Mouse (Mus musculus) cerebellum, postnatal 10 days (tissue): ENCODE results near the gene Sdk2.

Source experiments
- DNase-seq, 2 experiments: peaks; one replicate each; pipeline ENCODE4 v3.0.0; 2021; ENCODE audit warnings: mixed read lengths in 2 of 2

The Sdk2 gene

GRCm38 (mm10) chr11:113735151-113735550 is 331.7 kb downstream of the Sdk2 start:
- no peak for DNase-seq

DNA sequence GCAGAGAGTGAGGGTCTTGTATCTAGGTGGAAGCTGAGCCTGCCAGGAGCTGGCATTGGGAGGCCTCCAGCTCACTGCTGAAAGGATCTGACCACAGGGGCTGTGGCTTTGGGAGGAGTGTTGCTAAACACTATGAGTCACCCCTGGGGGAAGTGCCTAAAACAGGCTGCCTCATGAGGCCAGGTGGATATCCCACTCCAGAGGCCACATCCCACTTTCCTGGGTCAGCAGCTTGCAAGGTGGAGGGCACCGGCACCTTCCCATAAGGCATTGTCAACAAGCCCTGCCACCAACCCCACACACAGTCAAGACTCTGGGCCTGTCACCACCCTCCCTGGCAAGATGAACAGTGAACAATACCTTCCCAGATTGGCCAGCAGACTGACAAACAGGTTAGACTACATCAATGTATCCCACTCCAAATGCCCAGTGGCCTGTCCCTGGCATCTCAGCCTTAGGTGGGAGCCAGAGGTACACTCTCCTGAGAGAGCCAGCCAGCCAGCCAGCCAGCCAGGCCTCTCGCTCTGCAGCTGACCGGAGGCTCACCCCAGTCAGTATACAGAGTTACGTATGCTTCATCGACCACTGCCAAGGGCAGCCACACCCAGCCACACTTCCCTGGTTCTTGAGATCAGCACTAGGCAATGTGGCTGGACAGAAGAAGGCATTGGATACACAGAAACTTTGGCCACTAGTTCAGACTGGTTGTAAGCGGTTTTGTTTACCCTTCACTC is 333.0 kb downstream of the Sdk2 start:
- DNase-seq: no peak

GRCm38 (mm10) chr11:113731945-113732612 is 334.8 kb downstream of the Sdk2 start:
- no peak for DNase-seq

- no peak for DNase-seq
Observed at GRCm38 (mm10) chr11:113730879-113731278, 336.0 kb downstream of the Sdk2 start.

GRCm38 (mm10) chr11:113729917-113730316 is 336.9 kb downstream of the Sdk2 start:
- no peak for DNase-seq

DNA sequence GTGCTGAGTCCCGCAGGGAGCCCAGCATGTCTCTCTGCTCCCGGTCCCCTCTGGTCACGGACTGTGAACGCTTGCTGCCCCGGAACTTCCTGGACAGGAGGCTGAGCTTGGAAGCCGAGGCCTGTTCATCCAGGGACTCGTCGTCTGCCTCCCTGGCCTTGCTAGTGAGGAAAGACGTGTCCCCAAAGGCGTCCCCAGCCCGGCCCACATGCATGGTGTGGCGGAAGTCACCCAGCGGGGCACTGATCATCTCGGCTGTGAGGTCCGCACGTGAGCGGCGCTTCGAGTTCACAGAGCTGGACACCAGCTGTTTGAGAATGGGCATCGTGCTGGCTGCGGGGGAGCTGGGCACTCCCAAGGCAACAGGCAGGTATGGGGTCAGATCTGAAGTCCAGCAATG is 337.6 kb downstream of the Sdk2 start:
- DNase-seq: no peak

DNA sequence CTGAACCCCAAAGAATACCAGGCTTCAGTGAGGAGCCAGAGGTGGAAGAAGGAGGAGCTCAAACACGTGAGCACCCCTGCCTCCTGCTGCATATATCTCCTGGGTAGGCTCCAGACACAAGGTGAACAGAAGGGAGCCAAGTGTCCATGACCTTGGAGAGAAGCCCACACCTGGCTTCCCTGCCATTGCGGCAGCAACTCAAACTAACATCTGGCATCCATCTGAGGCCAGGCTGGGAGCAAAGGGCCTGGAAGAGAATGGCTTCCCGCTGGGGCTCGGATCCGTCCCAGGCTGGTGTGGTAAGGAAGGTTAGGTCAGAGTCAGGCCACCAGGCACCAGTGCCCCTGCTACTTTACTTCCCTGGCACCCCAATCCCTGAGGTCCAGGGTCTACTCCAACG is 338.9 kb downstream of the Sdk2 start:
- DNase-seq: peak in 1 of 2 experiments; percentile 27

DNA sequence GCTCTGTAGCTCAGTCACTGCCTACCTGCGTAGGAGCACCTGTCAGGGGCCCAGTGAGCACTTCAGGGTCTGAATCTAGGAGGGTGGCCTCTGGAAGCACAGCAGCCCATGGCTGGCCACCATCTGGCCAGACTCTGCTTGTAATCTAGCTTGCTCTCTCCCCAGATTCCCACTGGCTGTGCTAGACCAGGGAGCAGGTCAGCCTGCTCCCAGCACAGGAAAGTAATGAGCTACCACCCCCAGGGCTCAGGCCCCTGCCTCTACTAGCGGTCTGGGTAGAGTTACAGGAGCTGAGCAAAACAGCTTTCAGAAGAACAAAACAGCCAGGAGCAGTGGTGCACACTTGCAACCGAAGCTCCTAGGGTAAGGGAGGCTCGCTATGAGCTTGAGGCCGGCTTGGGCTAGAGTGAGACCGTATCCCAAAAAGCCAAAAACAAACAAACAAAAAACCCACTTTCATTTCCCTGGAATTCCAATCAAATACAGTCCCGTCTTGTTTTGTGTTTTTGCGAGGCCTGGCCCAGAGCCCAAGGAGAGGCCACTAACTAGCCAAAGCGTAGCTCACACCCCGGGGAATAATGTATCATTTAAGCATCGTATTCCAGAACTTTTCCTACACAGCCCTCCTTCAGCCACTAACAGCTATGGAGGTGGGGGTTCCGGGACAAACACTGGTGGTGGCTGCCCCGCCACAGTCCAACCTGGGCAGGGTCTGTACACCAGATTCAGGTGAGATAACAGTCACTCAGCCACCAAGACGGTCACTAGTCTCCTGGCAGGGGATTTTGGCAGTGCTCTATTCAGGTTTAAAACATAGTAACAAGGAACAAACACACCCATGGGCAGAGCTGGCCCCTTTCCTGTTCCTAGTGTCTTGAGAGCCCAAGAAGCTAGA is 339.6 kb downstream of the Sdk2 start:
- DNase-seq: no peak
